Mouse (Mus musculus): ENCODE data around the gene Hmg20b. TPM values are rescaled to one million over a fixed set of nuclear protein-coding genes. Genes with fewer than 3 reads are reported as not detected.

Hmg20b gene
- total RNA-seq, 2 experiments from 2014 or later = 29.0 to 32.3 TPM

DNA sequence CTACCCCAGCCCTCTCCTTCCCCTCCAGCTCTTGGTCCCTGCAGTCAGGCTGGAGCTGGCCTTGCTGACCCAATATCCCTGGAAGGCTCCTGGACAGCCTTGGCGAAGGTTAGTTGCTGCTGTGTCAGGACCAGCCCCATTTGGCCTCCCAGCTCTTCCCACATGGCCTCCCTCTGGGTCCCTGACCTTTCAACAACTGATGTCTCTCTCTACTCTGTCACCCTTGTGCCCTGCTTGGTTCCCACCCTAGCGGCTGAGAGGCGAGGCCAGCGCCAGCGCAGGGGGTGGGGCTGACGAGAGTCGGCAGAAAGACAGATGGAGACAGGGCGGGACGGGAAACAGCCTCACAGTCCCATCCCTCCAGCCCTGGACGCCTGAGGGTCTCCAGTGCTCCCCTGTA lies 21.9 kb downstream of the Hmg20b start, which contains the start of gene Tbxa2r:
Gene Tbxa2r (plus strand): TSS at position 346 of the 400 bp plus-strand sequence.
- ATAC-seq (replicated peaks; ENCODE audit: poor library complexity) = peak; percentile 71

DNA sequence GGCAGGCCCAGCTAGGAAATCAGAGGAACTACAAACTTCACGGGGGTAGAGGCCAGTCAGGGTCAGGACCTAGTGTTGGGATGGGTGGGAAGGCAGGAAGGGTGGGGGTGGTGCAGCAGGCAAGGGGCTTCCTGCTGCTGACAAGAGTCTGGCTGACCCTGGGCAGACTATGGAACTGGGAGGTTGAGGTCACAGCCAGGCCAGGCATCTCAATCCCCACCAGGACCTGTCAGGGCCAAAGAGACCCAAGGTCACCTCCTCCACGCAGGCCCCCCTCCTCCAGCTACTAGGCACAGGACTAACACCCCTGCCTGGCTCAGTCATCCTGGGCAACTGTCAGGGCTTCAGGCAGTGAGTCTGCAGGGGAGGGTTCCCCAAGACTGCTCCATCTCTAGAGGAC lies 22.3 kb downstream of the Hmg20b start:
- no peak for ATAC-seq (replicated peaks; ENCODE audit: poor library complexity)

DNA sequence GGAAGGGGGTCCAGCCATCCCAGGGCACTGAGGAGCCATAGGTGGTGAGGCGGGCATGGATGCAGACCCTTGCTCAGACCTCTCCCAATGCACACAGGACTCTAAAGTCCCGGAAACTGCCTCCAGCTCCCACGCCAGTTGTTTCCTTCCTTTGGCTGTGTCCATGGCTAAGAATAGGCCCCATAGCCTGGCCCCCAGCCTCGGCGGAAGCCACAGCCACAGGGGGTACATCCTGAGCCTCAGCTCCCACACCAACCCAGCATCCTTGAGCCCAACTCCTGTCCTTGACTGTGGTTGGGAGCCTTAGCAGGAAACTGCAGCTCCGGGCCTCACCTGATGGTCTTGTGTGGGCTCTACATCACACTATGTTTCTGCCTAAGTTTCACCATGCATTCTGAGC lies 23.4 kb downstream of the Hmg20b start:
- ATAC-seq (replicated peaks; ENCODE audit: poor library complexity) = peak; percentile 30

DNA sequence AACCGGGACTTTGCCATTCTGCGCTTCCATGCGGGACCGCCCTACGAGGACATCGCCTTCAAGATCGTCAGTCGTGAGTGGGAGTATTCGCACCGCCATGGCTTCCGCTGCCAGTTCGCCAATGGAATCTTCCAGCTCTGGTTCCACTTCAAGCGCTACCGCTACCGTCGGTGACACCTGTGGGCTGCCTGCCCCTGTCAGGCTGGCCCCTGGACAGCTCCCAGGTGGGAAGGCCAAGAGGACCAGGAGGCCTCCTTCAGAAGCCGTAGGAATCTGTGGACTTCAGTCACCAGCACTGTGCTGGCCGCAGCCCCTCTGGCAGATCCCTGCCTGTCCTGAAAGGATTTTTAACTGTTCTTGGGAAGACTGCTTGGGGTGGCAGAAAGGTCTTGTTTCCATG lies 24.5 kb downstream of the Hmg20b start:
- ATAC-seq (replicated peaks; ENCODE audit: poor library complexity) = no peak

DNA sequence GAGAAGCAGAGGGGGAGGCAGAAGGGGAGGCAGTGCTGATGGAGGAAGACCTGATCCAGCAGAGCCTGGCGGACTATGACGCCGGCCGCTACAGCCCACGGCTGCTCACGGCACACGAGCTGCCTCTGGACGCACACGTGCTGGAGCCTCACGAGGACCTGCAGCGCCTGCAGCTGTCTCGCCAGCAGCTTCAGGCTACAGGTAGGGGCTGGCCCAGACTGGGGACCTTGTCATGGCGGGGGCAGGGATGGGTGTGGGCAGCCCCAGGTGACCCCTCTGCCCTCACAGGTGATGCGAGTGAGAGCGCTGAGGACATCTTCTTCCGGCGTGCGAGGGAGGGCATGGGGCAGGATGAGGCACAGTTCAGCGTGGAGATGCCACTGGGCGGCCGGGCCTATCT lies 25.1 kb downstream of the Hmg20b start:
- ATAC-seq (replicated peaks; ENCODE audit: poor library complexity) = no peak

DNA sequence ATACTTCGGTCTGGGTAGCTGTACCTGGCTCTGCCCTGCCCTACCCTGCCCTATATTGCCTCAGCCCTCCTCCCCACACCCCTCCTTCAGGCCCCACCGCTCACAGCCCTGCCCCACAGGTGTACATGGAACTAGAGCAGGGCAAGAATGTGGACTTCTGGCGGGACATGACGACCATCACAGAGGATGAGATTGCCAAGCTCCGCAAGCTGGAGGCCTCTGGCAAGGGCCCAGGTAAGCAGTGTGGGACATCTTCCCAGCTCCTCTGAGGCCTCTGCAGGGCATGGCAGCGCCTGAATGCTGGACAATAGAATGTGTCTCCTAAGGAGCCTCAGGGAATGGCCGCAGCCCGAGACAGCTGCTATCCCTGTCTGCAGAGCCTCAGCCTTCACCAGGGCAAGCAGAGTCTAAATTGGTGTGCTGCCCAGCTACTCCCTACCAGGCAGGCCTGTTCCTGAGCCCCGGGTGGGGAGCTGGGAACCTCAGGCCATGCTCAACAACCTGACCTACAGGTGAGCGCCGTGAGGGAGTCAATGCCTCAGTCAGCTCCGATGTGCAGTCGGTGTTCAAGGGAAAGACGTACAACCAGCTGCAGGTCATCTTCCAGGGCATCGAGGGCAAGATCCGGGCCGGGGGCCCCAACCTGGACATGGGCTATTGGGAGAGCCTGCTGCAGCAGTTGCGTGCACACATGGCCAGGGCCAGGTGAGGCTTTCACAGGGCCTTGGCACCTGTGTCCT lies 26.3 kb downstream of the Hmg20b start:
- ATAC-seq (replicated peaks; ENCODE audit: poor library complexity) = no peak

DNA sequence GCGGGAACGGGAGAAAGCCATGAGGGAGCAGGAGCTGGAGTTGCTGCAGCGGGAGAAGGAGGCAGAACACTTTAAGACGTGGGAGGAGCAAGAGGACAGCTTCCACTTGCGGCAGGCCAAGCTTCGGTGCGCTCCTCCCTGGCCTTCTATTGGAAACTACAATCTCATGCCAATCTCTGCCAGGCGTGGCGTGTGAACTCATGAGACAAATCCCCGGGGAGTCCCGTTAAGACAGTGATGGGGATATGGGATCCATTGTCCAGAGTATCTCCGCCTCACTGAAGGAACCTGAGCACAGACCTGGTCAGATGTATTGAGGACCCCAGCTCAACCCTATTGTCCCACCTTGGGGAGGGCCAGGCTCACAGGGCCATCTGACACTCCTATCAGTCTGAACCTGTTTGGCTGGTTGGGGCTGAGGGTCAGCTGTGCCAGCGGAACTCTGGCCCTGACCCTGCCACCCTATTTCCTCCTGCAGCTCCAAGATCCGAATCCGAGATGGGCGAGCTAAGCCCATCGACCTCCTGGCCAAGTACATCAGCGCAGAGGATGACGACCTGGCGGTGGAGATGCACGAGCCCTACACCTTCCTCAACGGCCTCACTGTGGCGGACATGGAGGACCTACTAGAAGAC lies 27.0 kb downstream of the Hmg20b start:
- no peak for ATAC-seq (replicated peaks; ENCODE audit: poor library complexity)

DNA sequence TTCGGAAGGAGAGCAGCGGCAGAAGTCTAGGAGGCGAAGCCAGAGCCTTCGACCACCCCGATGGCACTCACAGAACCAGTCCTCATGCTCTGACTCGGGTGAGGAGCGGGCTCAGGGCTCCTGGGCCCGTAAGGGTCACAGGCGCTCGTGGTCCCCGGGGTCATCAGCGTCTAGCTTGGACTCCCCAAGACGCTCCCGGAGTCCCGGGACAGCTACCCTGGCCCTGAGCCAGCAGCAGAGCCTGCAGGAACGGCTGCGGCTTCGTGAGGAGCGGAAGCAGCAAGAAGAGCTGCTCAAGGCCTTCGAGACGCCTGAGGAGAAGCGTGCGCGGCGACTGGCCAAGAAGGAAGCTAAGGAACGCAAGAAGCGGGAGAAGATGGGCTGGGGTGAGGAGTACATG lies 27.8 kb downstream of the Hmg20b start:
- no peak for ATAC-seq (replicated peaks; ENCODE audit: poor library complexity)

DNA sequence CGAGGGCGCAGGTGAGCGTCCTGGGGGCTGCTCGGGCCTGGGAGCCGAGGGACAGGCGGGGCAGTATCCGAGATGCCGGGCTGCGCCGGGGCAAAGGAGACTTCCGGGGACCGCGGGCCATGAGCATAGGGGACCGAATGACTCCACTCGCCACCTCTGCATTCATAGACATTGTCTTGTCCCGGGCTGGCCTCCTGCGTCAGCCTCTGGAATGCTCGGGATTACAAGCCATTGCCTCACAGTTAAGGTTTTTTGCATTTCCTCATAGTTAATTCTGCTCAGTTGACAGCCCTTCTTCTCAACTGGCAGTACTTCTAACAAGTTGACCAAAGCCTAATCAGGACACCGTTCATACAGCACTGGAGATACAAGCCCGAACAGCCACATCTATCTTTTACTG lies 28.8 kb downstream of the Hmg20b start:
- no peak for ATAC-seq (replicated peaks; ENCODE audit: poor library complexity)

DNA sequence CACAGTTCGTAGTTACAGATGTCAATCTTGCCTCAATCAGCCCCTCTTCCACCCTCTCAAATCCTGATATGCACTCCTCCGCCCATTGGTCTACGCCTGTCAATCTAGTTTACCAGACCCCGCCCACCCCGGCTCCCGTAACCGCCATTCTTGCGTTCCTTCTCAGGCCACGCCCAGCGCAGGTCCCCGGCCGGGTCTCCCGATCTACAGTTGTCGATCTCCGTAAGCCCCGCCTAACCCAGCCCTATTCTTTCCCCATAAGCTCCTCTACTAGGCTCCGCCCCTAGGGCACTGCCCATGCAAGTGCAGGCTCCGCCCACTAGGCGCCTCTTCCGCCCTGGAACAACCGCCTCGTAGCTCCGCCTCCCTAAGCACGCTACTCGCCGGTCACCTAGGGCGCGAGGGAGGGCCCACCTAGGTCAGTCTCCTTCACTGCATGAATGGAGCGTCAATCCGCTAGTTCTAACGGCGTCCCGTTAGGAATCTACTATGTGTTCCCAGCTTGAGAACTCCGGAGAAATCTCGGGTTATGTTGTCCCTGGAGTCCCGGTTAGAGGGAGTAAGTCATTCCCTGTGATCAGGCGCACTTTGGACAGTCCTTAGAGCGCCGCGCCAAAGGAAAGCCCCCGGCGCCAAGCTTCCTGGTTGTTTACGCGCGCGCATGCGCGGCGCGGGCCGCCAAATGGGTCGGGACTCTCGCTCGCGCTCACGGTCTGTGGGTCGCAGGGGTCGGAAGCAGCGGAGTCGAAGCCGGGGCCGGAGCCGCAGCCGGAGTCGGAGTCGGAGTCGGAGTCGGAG lies 29.5 kb downstream of the Hmg20b start, which contains the start of gene Cactin:
Gene Cactin (plus strand): TSS at position 554 of the 798 bp plus-strand sequence.
- peak; percentile 69 for ATAC-seq (replicated peaks; ENCODE audit: poor library complexity)

DNA sequence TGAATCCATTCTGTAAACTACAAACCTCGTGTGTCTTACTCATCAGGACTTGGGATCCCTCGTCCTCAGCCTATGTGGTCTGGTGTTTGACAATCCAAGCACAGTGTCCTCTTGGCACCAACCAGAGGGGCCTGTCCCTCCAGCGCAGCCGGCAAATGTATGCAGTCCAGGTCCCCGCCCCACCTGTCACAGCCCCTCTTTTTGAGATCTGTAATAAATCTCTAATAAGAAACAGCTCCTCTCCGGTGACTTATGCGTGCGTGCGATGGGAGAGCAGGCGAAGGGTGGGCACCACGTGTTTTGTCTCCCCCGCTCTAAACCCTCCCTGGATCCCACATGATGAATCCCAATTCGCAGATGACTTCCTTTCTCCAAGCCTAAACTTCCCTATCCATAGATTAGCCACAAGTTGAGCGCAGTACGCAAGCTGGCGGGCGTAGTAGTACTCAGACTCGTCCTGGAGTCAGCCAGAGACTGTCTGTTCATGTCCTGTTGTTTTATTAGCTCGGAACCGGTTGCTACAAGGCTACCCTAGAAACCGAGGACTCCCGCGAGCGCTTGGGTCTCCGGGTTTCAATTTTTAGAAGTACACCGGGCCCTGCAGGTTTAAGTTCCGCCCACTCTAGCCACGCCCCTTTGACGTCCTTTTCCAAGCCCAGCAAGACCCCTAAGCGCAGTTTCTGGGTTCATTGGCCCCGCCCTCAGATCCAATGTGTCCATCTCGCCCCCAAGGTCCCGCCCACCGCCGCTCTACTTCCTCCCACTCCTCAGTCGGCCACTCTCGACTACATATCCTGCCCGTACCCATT lies 30.3 kb downstream of the Hmg20b start:
- ATAC-seq (replicated peaks; ENCODE audit: poor library complexity) = peak; percentile 69

DNA sequence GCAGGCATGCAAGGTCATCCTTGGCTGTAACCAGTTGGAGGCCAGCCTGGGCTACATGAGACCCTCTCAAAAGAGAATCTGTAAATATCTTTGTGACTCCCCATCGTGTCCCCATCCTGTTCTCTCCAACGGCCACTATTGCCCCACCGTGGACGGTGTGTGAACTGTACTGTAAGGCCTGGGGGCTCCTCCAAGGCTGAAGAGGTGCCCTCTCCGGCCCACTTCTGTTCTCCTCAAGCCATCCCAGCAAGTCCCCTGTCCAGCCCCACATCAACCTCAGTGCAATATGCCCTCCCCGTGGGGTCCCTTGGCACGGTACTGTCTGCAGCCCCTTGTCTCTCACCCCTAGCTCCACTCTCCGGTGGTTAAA lies 31.0 kb downstream of the Hmg20b start:
- no peak for ATAC-seq (replicated peaks; ENCODE audit: poor library complexity)

DNA sequence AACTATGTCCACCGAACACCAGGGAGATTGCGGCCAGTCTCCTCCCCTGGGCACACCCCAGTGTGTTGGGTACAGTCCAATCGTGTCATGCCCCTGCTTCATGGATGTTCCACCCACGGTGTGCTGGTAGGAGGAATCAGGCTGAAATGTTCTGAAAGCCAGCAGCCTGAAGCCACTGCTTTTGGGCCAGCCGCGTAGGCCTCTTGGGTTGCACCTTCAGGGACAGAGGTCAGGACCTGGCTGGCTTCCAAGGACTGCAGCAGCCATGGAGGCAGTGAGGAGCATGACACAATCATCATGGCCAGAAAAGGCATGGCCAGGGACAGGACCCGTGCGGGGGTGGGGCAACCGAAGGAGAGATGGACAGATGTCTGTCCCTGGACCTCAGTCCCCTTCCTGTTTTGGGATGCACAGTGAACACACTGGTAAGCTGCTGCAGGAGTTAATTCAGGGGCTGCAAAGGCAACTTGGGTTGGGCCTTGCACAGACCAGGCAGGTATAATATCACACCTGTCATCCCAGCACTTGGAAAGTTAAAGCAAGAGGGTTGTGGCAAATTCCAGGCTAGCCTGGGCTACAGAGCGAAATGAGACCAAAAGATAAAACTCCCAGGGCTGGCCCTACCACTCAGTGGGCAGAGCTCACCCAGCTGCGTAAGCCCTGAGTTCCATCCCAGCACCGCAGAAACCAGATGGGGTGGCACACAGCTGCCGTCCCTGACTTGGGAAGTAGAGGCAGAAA lies 31.5 kb downstream of the Hmg20b start:
- no peak for ATAC-seq (replicated peaks; ENCODE audit: poor library complexity)

DNA sequence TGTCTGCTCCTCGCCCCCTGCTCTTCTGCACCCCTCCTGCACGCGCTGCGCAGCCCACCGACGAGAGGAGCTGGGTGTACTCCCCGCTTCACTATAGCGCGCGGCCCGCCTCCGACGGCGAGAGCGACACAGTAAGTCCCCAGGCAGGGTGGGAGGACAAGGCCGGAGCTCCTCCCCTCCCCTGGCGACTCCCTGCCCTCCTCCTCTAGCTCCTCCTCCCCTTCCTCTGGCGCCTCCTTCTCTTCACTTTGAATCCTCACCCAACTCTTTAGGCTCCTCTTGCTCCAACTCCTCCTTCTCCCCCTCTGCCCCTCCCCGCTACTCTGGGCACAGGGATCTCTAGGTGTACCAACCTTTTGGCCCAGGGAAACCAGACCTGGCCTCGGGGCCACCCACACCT lies 33.0 kb downstream of the Hmg20b start:
- peak; percentile 16 for ATAC-seq (replicated peaks; ENCODE audit: poor library complexity)

DNA sequence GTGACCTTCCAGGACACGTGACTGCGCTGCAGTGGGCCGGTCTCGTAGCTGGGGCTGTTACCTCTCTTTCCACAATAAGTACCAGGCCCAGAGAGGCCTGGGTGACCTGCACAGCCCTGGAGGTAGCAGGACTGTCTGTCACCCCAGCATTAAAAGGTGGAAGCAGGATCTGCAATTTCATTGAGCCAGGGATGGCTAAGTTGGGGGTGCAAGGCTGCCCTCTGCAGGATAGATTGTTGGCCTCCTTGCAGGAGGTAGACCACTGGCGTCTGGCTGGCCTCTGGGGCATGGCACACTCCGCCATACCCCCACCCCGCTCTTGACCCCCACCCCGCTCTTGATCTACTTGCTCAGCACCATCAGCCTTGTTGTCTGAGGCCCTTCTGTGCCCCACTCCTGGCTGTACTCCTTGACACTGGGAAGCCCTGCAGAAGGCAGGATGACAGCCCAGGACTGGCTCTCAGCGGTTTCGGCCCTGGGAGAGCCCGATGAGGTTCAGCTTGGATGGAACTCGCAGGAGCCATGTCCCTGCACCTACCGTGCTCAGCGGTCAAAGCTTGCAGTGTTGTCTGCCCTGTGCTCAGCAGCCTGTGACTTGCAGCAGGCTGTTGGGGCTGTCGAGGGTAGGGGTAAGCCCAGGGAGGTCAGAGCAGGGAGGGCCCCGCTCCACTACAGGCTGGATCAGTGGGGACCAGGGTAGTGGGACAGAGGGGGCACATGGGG lies 33.8 kb downstream of the Hmg20b start:
- ATAC-seq (replicated peaks; ENCODE audit: poor library complexity) = no peak

DNA sequence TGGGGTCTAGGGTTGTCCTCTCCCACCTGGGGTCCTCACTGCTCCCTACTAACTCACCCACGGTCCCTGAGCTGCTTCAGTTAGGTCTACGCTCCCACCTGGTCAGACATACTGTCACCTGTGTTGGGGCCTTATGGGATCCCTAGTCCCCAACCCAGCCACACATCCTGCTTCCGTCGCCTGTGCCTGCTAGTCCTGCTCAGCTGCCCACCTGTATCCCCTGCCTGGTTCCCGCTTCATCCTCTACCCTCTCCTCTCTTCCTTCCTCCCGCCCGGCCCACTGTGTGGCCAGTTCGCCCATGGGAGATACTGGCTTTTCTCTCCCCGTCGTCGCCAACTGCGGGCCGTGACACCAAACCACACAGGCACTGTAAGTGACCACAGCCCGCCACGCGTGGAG lies 34.7 kb downstream of the Hmg20b start:
- no peak for ATAC-seq (replicated peaks; ENCODE audit: poor library complexity)

DNA sequence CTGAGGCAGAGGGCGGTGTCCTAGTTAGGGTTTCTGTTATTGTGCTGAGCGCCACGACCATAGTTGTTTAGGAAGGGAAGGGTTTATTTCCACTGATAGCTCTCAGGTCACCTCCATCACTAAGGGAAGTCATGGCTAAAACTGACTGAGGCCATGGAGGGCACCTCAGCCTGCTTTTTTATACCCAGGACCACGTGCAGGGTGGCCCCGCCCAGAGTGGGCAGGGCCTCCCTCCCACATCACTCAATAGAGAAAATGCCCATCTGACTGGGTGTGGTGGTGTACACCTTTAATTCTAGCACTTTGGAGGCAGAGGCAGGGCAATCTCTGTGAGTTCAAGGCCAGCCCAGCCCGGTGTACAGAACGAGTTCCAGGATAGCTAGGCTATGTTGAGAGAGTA lies 36.1 kb downstream of the Hmg20b start:
- no peak for ATAC-seq (replicated peaks; ENCODE audit: poor library complexity)

DNA sequence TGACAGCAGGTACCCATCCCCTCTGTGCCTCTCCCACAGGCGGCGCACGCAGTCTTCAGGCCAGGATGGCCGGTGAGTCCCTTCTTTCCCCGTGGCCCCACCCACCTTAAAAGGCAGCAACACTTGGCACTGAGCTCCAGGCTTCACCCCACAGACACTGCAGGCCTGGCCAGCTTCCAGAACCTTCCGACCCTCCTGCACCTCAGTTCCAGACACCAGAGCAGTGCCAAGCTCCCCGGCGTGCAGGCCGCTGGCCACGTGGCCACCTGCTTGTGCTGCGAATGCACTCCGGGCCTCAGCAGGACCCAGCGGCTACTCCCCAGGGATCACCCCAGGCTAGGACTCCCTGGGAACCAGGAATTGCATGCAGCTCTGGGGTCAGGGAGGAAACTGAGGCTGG lies 36.7 kb downstream of the Hmg20b start:
- ATAC-seq (replicated peaks; ENCODE audit: poor library complexity) = no peak

DNA sequence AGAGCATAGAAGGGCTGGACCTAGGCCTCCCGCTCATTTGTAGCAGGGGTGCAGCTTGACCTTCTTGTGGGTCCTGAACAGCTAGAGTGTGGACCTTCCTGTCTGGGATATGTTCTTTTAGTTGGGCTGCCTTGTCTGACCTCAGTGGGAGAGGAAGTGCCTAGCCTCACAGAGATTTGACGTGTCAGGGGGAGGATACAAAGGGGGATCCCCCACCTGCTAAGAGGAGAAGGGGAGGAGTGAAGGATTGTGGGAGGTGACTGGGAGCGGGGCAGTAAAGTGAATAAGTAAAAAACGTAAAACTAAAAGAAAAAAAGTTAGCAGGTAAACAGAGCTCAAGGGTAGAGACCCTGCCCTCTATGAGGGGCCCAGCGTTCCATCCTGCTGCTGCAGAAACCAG lies 40.7 kb downstream of the Hmg20b start:
- no peak for ATAC-seq (replicated peaks; ENCODE audit: poor library complexity)

All from megakaryocyte progenitor cell, adult 5-6 weeks (primary cell).